Mouse (Mus musculus) megakaryocyte-erythroid progenitor cell, adult 5-6 weeks (primary cell): ENCODE results near the gene Dock7. TPM values are rescaled to one million over a fixed set of nuclear protein-coding genes. Genes with fewer than 3 reads are reported as not detected.

Experiments
- ATAC-seq: replicated peaks from 2 replicates; pipeline ENCODE4 v1.8.0; 2016; ENCODE audit warnings: mild to moderate bottlenecking, inconsistent platforms; ENCODE audit not compliant: severe bottlenecking, poor library complexity, low FRiP score, low TSS enrichment
- total RNA-seq, 2 experiments: library from RNA; stranded (forward) in 1 of 2; stranded (reverse) in 1 of 2; fragments of 200-1000, 215-1000 nt in 1 of 2; fragments of >200 nt in 1 of 2; fragmentation: Nextera tagmentation in 1 of 2; gene quantifications; 2 replicates each; pipeline ENCODE4 v1.2.3; 2014 to 2017

Gene Dock7
- total RNA-seq (2014; fragmentation: Nextera tagmentation) = 40.5 and 58.3 TPM in 2 replicates
- 44.3 and 71.8 TPM in 2 replicates for total RNA-seq (2017)

DNA sequence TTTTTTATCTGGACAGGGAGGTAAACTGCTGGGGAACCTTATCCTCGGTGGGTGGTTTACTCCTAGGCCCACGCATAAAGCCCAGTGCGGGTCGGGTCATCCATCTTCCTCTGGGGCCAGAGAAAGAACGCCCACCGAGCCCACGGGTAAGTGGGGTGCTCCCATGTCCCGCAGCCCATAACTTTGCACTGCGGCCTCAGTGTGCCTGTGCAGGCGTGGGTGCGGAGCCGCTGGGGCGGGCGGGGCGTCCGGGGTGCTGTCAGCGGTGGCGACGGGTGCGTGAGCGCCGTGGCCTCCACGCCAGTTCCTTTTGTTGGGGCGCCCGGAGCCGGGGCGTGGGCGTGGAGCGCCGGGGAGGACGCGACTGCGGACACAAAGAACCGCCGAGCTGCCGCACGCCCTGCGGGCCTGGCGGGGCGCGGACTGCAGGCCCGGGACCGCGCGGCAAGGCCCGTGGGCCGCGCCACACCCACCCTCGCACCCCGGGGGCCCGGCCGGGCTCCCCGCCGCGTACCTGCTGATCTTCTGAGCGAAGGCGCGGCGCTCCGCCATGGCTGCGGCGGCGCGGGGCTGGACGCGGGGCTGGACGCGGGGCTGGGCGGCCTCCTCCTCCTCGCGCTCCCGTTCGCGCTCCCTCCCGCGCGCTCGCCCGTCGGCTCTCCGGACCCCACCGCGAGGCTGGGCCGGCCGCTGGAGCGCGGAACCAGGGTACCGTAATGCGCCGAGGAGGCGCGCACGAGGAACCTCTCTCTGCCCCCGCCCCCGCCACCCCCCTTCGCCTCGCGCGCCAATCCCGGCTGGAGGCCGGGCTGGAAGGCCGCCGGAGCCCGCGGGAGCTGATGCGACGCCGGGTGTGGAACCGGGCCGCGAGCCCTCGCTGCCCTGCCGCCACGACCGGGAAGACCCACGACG is at the start of gene Dock7:
Dock7 (minus strand) TSS at position 705 of the 912 bp plus-strand sequence.
- peak; percentile 60 for ATAC-seq

DNA sequence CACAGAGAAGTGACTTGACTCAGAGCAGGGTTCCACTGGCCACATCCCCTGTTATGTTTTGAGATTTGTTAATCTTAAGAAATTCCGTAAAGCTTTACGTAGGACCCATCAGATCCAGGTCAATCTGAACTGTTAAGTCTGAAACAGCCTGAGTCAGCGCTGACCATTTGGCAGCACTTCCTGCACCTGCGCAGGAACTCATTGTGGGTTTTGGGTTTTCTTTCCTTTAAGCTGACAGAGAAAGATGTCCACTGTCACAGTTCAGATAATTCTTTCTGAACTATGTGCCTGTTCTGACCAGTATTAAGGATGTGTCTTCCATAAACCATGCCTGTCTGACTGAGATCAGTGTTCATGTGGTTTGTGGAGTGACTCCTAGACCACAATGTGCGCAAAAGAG is 48.2 kb upstream of the Dock7 start:
- no peak for ATAC-seq

DNA sequence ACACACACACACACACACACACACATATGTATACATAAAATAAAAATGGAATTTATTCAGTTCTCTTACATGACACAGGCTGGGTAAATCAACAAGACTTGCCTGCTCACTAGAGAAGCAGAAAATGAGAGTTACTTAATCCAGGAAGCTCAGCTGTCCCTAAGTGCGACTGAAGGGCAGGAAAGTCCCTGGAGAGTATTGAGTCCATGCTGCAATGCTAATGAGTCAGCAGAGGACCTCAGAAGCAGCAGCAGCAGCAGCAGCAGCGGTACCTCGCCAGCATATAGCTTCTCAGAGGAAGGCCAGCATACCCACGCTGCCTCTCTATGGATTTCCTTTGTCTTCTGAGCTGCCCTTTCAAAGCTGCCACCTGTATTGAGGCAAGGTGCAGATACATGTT is 42.8 kb upstream of the Dock7 start:
- ATAC-seq = no peak

GRCm38 (mm10) chr4:99163001-99163400 is 42.3 kb upstream of the Dock7 start:
- ATAC-seq = no peak

DNA sequence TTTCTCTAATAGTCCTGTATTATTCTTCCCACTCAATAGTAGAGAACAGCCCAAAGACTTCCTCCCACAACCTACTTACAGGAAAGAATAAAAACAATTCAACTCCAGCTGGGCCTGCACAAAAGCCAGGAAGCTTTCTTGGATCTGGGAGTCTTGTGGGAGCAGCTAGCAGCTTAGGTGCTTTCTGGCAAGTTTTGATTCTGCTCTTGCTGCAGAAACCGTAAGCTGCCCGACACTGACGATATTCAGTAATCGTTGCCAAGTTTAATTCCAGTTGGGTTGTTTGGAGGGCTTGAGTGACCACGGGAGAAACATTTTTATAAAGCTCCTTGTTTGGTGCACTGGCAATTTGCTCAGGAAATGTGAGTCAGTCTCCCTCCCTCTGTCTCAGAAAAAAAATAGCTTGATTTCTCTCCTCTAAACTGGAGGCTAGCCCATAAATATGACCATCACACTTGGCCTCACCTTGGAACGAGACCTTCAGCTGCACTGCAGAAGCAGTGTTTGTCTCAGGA is 40.8 kb upstream of the Dock7 start:
- no peak for ATAC-seq

DNA sequence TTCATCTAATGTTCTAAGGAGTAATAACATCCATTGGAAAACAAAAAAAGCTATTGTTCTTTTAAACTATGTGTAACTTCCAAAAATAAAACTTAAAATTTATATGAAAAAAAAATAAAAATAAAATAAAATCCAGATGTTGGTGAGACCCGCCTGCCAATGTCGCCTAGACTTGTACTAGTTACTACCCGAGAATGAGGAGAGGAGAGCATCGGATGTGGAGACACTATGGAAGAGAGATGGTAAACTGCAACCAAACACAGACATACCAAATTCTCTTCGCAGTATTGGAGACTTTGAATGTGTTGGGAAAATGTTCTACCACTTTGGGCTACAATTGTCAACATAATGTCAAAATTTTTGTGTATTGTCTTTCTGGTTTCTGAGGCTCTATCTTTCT is 40.2 kb upstream of the Dock7 start:
- no peak for ATAC-seq

- no peak for ATAC-seq
These were observed 39.7 kb upstream of the Dock7 start for GRCm38 (mm10) chr4:99160414-99160813.

DNA sequence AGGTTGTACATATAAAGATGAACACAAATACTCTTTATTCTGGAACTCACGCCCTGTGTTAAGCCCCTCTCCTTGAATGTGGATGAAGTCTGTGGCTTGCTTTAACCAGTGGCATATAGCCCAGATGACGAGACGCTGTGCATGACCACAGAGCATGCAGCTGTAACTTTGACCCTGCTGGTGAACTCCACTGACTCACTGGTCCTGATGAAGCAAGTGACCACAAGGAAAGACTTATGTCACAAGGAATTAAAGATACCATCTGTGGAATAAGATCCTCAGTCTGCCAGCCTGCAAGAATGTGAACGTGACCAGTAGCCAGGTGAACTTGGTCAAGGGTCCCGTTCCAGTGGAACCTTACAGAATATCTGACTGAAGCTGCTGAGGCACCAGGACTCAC is 37.8 kb upstream of the Dock7 start:
- ATAC-seq = no peak

GRCm38 (mm10) chr4:99156641-99157307 is 36.1 kb upstream of the Dock7 start:
- peak; percentile 72 for ATAC-seq

GRCm38 (mm10) chr4:99151885-99152558 is 31.3 kb upstream of the Dock7 start:
- no peak for ATAC-seq

DNA sequence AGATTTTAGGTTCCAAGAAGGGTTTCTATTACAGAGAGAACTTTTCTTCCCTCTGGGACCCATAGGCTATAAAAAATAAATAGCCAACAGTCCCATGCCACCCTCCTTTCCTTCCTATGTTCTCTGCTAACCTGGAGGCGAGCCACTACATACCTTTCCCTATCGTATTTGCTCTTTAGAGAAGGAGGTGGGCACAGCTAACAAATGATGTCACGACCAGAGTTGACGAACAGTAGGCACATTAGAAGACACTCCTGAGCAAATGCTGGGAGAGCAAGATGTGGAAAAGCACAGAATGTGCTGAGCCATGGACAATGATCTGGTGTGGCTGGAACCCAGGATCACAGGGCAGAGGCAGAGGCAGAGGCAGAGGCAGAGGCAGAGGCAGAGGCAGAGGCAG is 30.7 kb upstream of the Dock7 start:
- ATAC-seq = no peak

DNA sequence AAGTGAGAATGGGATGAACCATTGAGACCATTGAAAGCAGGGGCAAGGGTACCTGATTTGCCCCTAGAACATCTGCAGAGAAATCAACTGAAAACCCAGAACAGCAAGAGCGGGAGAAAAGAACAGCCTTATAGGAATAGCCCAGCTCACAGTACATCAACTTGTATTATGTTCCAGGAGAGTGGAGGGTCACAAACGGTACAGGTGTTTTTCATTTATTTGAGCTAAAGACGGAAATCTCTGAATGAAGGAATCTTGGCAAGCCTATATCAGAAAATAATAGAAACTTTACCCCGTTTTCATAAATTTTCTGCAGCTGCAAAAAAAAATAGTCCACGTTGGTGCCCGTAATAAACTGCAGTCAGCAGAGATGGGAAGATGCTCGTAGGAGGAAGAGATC is 22.6 kb upstream of the Dock7 start:
- no peak for ATAC-seq

DNA sequence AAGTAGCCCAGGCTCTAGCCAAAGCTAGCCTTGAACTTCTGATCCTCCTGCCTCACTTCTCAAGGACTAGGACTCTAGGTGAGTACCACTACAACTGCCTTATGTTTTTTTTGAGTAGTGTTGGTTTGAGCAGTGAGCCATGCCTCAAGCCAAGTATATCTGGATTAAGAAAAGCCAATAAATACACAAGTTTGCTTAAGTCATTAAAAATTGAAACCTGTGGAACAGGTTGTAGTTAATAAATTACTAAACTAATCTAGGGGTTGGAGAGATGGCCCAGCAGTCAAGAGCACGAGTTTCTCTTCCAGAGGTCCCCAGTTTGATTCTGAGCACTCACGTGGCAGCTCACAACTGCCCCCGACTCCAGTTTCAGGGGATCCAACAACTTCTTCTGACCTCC is 20.9 kb upstream of the Dock7 start:
- no peak for ATAC-seq

DNA sequence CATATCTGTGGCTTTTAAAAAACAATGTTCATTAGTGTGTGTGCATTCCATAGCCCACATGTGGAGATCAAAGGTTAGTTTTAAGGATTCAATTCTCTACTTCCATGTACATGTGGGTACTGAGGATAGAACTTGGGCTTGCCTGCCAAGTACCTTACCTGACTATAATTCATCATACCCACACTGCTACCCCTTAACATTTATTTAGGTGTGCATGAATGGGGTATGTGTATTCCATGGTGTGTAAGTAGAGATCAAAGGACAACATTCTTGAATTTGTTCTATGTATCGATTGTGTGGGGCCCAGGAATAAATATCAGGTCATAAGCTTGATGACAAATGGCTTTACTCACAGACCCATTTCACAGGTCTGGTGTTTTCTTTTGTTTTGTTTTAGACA is 20.5 kb upstream of the Dock7 start:
- no peak for ATAC-seq

- ATAC-seq = peak; percentile 91
These were observed 17.4 kb upstream of the Dock7 start for GRCm38 (mm10) chr4:99137986-99138641.

DNA sequence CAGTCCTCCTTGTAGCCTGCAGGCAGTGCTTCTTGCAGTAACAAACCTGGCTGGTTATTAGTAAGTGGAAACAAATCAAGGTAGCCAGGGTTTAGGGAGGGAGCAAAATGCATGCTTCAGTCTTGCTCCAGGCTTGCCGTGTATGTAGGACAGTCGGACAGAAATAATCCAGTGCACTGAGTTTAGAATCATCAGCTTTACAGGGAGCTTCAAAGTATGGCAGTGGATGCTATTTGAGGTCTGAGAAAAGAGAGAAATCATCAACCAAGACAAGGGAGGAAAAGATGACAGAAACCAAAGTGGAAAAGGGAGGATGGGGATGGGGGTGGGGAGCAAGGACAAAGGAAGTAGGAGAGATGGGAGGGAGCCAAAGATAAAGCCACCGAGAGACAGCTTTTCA is 13.8 kb upstream of the Dock7 start:
- no peak for ATAC-seq

DNA sequence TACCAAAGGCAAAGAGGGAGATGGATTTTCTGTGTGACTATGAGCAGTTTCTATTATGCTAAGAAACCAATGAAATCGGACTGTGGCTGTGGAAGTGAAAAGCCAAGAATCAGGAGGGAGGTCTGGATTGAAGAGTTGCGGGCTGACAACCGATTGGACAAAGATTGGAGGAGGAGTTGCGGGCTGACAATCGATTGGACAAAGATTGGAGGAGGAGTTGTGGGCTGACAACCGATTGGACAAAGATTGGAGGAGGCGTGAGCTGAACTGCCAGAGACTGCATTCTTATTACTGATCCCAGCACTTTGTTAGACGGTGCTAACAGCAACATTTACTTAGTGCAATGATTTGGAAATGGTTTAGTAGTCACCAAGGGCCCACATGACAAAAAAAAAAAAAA is 12.6 kb upstream of the Dock7 start:
- no peak for ATAC-seq

DNA sequence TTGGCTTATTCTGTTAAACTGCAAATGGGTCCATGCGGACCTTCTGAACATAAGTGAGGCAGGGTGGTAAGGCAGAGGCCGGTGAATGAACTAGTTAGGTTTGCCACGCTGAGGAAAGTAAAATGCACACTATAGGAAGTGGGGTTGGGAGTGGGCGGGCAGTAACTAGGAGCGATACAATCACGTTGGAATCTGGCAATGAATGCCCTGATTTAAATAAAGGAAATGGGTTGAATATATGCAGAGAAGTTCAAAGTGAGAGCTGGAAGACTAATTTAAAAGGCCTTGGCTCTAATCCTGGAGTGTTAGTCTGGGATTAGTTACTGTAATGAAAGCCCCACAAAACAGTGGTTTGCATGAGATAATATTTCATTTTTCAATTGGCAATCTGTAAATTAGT is 12.0 kb upstream of the Dock7 start:
- ATAC-seq = no peak

DNA sequence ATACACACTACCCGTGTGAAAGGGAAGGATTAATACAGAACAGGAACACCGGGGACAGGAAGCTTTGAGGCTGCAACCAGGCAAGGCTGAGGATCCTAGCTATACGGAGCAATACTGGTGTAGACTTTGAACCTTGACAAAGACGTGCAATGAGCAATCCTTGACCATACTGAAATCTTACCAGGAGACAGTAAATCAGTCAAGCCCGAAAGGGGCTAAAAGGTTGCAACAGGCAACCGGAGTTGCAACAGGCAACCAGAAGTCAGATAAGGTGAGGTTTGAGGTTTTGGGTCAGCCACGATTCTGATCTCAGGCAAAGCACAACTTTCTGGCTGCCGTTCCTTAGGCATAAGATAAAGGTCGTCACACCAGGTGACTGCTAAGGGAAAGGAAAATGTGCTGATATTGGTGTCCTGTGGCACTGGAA is 10.5 kb upstream of the Dock7 start:
- ATAC-seq = peak; percentile 71

DNA sequence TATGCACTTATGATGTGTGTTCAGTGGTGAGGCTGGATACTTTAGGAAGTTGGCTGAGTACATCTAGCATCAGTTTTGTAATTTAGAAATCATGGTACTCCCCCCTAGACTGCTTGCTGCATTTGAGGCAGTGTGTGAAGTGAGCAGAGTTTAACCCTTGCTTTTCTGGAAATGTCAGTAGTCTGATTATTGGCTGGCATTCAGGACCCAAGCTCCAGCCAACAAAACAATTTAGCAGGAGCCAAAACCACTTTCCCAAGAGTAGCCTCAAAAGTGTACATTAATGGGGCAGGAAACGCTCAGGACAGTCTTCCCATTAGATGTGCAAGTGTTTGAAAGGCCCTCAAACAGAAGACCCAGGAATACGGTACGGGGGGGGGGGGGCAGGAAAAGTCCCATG is 2.8 kb upstream of the Dock7 start:
- ATAC-seq = no peak
